Mouse (Mus musculus): Measurements from ENCODE around the gene Jag2. TPM values are rescaled to one million over a fixed set of nuclear protein-coding genes. Genes with fewer than 3 reads are reported as not detected.

The Jag2 gene
- total RNA-seq, 1 experiment, result 54.1 TPM

- peaks cover 2 to 10% of the 10 kb centered on the region in 2 experiments; a peak in 1 of 4 replicates for H3K4me1 ChIP-seq (ENCODE audit: control insufficient read depth in 2 of 2, insufficient read depth in 2 of 2, low read length in 2 of 2, poor library complexity in 1 of 2)
- no peak overlapping the region for H3K27ac ChIP-seq (ENCODE audit: insufficient read depth, low read depth, low read length, poor library complexity, severe bottlenecking)
- TF ChIP-seq CHD2 (IDR thresholded peaks at IDR 0.05; ENCODE audit: low read depth, low read length), result no peak
- no peak for TF ChIP-seq MAFK (IDR thresholded peaks at IDR 0.05; ENCODE audit: insufficient read depth, low read depth, low read length)
- TF ChIP-seq HCFC1 (IDR thresholded peaks at IDR 0.05; ENCODE audit: borderline replicate concordance, insufficient read depth, low read length), result no peak
- H3K9ac ChIP-seq (ENCODE audit: insufficient read depth, low read depth, low read length, poor library complexity, severe bottlenecking), result no peak overlapping the region
- H3K9me3 ChIP-seq (ENCODE audit: control insufficient read depth, insufficient read depth, low read depth, low read length), result no peaks in the 10 kb centered on the region
- in situ Hi-C loops (cut with MboI; ENCODE audit: low sequenced_read_pairs in 2 of 2, unreplicated experiment in 2 of 2), result no loop called here
- DNase-seq (ENCODE audit: low read depth, low spot score), result no peak
- no peaks in the 10 kb centered on the region for H3K36me3 ChIP-seq (ENCODE audit: control insufficient read depth, insufficient read depth, low read length, poor library complexity, severe bottlenecking)
- no peak overlapping the region for H3K4me3 ChIP-seq (ENCODE audit: insufficient read depth in 1 of 2, low read depth in 1 of 2, low read length in 2 of 2, poor library complexity in 1 of 2, severe bottlenecking in 1 of 2)
Measured at GRCm38 (mm10) chr12:112937906-112938305, 8.3 kb upstream of the Jag2 start.

GRCm38 (mm10) chr12:112932647-112933046 is 3.1 kb upstream of the Jag2 start:
- H3K36me3 ChIP-seq (ENCODE audit: control insufficient read depth, insufficient read depth, low read length, poor library complexity, severe bottlenecking), result no peaks in the 10 kb centered on the region
- DNase-seq (ENCODE audit: low read depth, low spot score), result no peak
- no peak overlapping the region for H3K27ac ChIP-seq (ENCODE audit: insufficient read depth, low read depth, low read length, poor library complexity, severe bottlenecking)
- in situ Hi-C loops (cut with MboI; ENCODE audit: low sequenced_read_pairs in 2 of 2, unreplicated experiment in 2 of 2), result no loop called here
- H3K4me1 ChIP-seq (ENCODE audit: control insufficient read depth in 2 of 2, insufficient read depth in 2 of 2, low read length in 2 of 2, poor library complexity in 1 of 2), result peaks cover 0 to 3% of the 10 kb centered on the region in 2 experiments; a peak in 1 of 4 replicates
- no peak overlapping the region for H3K4me3 ChIP-seq (ENCODE audit: insufficient read depth in 1 of 2, low read depth in 1 of 2, low read length in 2 of 2, poor library complexity in 1 of 2, severe bottlenecking in 1 of 2)
- H3K9me3 ChIP-seq (ENCODE audit: control insufficient read depth, insufficient read depth, low read depth, low read length), result no peaks in the 10 kb centered on the region
- H3K9ac ChIP-seq (ENCODE audit: insufficient read depth, low read depth, low read length, poor library complexity, severe bottlenecking), result no peak overlapping the region
- TF ChIP-seq MAFK (IDR thresholded peaks at IDR 0.05; ENCODE audit: insufficient read depth, low read depth, low read length), result no peak
- no peak for TF ChIP-seq CHD2 (IDR thresholded peaks at IDR 0.05; ENCODE audit: low read depth, low read length)
- no peak for TF ChIP-seq HCFC1 (IDR thresholded peaks at IDR 0.05; ENCODE audit: borderline replicate concordance, insufficient read depth, low read length)
- TF ChIP-seq ZNF384 (IDR thresholded peaks at IDR 0.05; ENCODE audit: low read depth, low read length), result no peak
- no peak for TF ChIP-seq ZC3H11A (IDR thresholded peaks at IDR 0.05; ENCODE audit: borderline replicate concordance, low read depth, low read length)

- H3K36me3 ChIP-seq (ENCODE audit: control insufficient read depth, insufficient read depth, low read length, poor library complexity, severe bottlenecking), result no peaks in the 10 kb centered on the region
- H3K4me3 ChIP-seq (ENCODE audit: insufficient read depth in 1 of 2, low read depth in 1 of 2, low read length in 2 of 2, poor library complexity in 1 of 2, severe bottlenecking in 1 of 2), result peak overlapping the region; percentile 70 to 82
- peaks cover 2 to 11% of the 10 kb centered on the region in 2 experiments; a peak in 2 of 4 replicates for H3K4me1 ChIP-seq (ENCODE audit: control insufficient read depth in 2 of 2, insufficient read depth in 2 of 2, low read length in 2 of 2, poor library complexity in 1 of 2)
- DNase-seq (ENCODE audit: low read depth, low spot score), result no peak
- peak overlapping the region; percentile 73 for H3K9ac ChIP-seq (ENCODE audit: insufficient read depth, low read depth, low read length, poor library complexity, severe bottlenecking)
- in situ Hi-C loops (cut with MboI; ENCODE audit: low sequenced_read_pairs in 2 of 2, unreplicated experiment in 2 of 2), result no loop called here
- no peak overlapping the region for H3K27ac ChIP-seq (ENCODE audit: insufficient read depth, low read depth, low read length, poor library complexity, severe bottlenecking)
- TF ChIP-seq HCFC1 (IDR thresholded peaks at IDR 0.05; ENCODE audit: borderline replicate concordance, insufficient read depth, low read length) (no peak), MAFK (IDR thresholded peaks at IDR 0.05; ENCODE audit: insufficient read depth, low read depth, low read length) (no peak), ZNF384 (IDR thresholded peaks at IDR 0.05; ENCODE audit: low read depth, low read length) (no peak), ZC3H11A (IDR thresholded peaks at IDR 0.05; ENCODE audit: borderline replicate concordance, low read depth, low read length) (no peak), CHD2 (IDR thresholded peaks at IDR 0.05; ENCODE audit: low read depth, low read length) (no peak)
- no peaks in the 10 kb centered on the region for H3K9me3 ChIP-seq (ENCODE audit: control insufficient read depth, insufficient read depth, low read depth, low read length)
Measured at GRCm38 (mm10) chr12:112928401-112929241, 955 bp downstream of the Jag2 start.

DNA sequence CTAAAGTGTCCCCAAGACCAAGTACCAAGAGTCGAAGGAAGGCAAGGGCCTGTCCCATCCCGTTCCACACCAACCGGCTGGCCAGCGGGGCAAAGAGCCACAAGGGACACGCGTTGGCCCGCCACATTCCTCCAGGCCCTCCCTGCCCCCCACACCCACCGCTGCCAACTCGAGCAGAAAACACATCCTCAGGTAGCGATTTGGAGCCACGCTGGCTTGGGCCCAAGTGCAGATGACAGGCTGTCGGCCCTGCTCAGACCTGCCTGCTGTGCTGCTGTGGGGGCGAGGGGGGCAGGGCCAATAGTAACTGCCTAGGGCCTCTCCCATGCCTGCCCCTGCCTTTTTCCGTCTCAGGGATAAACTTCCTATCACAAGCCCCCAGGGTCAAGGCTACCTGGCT is 2.3 kb downstream of the Jag2 start:
- H3K9me3 ChIP-seq (ENCODE audit: control insufficient read depth, insufficient read depth, low read depth, low read length), result no peaks in the 10 kb centered on the region
- peak overlapping the region; percentile 17 to 30; a peak in 1 of 4 replicates for H3K4me3 ChIP-seq (ENCODE audit: insufficient read depth in 1 of 2, low read depth in 1 of 2, low read length in 2 of 2, poor library complexity in 1 of 2, severe bottlenecking in 1 of 2)
- TF ChIP-seq HCFC1 (IDR thresholded peaks at IDR 0.05; ENCODE audit: borderline replicate concordance, insufficient read depth, low read length), result no peak
- TF ChIP-seq CHD2 (IDR thresholded peaks at IDR 0.05; ENCODE audit: low read depth, low read length), result no peak
- TF ChIP-seq ZC3H11A (IDR thresholded peaks at IDR 0.05; ENCODE audit: borderline replicate concordance, low read depth, low read length), result no peak
- no peak for TF ChIP-seq MAFK (IDR thresholded peaks at IDR 0.05; ENCODE audit: insufficient read depth, low read depth, low read length)
- no peak for TF ChIP-seq ZNF384 (IDR thresholded peaks at IDR 0.05; ENCODE audit: low read depth, low read length)
- H3K27ac ChIP-seq (ENCODE audit: insufficient read depth, low read depth, low read length, poor library complexity, severe bottlenecking), result no peak overlapping the region
- no peaks in the 10 kb centered on the region for H3K36me3 ChIP-seq (ENCODE audit: control insufficient read depth, insufficient read depth, low read length, poor library complexity, severe bottlenecking)
- peaks cover 2 to 11% of the 10 kb centered on the region in 2 experiments; a peak in 2 of 4 replicates for H3K4me1 ChIP-seq (ENCODE audit: control insufficient read depth in 2 of 2, insufficient read depth in 2 of 2, low read length in 2 of 2, poor library complexity in 1 of 2)
- in situ Hi-C loops (cut with MboI; ENCODE audit: low sequenced_read_pairs in 2 of 2, unreplicated experiment in 2 of 2), result no loop called here
- H3K9ac ChIP-seq (ENCODE audit: insufficient read depth, low read depth, low read length, poor library complexity, severe bottlenecking), result peak overlapping the region; percentile 25; the same call in 1 of the 2 replicates
- no peak for DNase-seq (ENCODE audit: low read depth, low spot score)

Data from ES-E14 (cell line).